Mouse (Mus musculus) heart, postnatal 0 days (tissue): ENCODE measurements around the gene Elane.

Experiments
- CTCF ChIP-seq: IDR thresholded peaks from 2 replicates; pipeline ENCODE4 v1.5.1; 2016; ENCODE audit warnings: antibody characterized with exemption, control low read depth, low read depth
- EP300 ChIP-seq: IDR thresholded peaks from 2 replicates; pipeline ENCODE4 v1.6.1; 2016; ENCODE audit warnings: antibody characterized with exemption, low read depth

DNA sequence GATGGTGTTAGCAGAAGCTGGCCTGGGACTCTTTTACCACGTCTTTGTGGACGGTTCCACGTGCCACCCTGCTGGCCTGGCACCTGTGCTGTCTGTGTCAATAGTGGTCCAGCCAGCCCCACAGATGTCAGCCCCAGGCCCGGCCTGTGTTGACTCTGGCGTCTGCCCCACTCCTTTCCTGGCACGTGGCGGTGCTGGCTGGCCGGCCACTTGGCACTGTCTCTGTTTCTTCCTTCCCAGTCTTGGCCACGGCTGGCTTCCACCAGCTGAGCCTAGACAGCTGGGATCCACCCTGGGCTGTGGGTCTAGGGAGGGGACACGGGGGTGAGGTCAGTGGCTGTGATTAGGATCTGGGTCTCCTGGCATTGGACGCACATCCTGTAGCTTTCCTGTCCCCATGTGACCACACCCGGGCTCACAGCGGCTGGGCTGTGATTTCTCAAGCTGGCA lies 48.2 kb downstream of the Elane start:
- no peak for TF ChIP-seq CTCF
- peak; percentile 51; the same call in 1 of the 2 replicates for TF ChIP-seq EP300
